Mouse (Mus musculus) urinary bladder, postnatal 4 days (tissue): ENCODE results near the gene Onecut3.

Experiments used
- DNase-seq, 2 experiments: peaks; one replicate each; pipeline ENCODE4 v3.0.0; 2021 to 2022; ENCODE audit warnings: low spot score in 2 of 2

The Onecut3 gene

DNA sequence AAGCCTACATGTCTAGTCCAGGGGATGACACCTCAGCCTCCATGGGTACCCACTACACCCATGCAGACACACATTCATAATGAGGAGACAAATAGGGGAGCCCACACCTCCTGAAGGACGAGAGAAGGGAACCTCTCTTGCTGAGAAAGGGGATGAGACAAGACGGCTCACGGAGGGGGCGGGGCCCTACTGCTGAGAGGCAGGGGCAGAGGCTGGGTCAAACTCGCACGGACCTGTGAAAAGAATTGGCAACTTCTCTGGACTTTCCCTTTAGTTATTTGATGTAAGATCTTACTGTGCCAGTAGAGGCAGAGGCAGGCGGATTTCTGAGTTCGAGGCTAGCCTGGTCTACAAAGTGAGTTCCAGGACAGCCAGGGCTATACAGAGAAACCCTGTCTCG, 57.7 kb downstream of the Onecut3 start:
- DNase-seq, result no peak

DNA sequence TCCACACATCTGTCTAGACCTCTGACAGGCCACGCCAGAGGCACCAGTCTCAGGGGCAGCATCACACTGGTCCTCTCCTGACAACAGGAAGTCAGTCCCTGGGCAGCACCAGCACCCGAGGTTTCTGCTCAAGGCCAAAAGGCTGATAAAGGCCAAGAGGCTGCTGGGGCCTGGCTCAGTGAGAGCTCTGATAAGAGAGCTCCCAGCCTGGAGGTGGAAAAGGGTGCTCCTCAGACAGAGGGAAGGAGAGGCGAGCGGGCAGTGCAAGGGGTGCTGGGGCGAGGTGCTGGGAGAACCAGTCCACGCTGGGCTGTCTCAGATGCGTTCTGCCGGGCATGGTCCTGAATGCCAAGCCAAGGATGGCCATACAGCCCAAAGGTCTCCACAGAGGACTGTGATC, 58.9 kb downstream of the Onecut3 start:
- no peak for DNase-seq

- no peak for DNase-seq
Measured at GRCm38 (mm10) chr10:80553997-80554396, 59.4 kb downstream of the Onecut3 start.

DNA sequence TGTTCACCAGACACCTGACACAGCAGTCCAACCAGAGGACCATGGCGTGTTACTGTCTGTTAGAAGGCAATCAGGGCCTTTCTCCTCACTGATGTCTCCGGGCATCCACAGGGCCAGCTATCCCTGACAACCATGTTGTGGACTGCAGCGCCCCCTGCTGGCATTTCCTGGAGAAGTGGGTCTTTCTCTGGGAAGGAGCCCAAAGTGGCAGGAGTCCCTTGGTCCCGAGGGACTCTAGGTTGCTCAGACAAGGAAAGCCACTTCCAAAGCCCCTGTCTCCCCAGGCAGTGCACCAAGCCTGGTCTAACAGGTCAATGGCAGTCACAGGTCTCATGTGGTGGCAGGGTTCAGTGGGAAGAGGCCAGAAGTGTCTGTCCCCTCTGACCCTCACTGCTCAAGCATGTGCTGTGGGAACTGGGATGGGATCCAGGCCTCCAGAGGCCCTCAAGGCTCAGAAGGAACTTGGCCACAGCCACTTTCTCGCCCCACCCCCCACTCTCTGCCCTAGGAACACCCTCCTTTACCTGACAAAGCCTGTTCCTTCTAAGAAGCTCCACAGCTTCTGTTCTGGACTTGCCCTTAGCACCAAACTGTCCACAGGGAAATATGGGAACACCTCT, 62.8 kb downstream of the Onecut3 start:
- DNase-seq, result peak; percentile 59 to 84

DNA sequence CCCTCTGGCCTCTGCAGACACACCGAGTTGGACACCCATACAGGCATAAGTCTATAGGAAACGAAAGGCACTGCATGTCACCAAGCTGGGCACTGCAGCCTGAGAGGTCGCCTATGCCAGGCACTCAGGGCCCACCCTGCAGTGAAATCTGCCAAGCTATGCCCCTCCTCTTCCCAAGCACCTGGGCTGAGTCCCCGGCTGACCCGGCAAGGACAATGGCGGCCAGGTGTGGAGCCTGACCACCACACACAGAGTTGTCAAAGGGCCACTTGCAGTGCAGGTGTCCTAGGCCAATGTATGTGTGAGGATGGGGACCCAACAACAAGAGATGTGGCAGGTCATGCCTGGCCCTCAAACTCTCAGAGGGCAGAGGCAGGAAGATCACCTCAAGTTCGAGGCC, 64.8 kb downstream of the Onecut3 start:
- DNase-seq, result no peak

DNA sequence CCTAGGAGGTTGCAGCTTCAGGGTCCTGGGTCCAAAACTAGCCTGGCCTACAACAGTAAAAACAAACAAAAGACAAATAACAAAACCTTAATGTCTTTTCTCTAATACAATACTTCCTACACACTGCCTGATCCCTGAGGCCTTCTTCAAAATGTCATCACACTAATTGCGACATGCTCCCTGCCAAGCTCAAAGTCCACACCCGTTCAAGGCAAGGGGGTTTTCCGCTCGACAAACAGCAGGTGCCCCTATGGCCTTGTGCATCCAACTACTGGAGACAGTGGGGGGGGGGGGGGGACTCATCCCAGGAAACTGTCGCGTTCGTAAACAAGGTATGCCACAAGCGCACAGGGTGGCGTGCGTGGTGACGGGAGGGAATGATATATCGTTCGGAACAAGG, 66.0 kb downstream of the Onecut3 start:
- no peak for DNase-seq

- DNase-seq, result peak; percentile 89 to 92
Measured at GRCm38 (mm10) chr10:80561116-80561944, 66.7 kb downstream of the Onecut3 start, which contains the start of gene Rexo1. Gene Rexo1, minus strand, starts transcription at chr10:80561560.

DNA sequence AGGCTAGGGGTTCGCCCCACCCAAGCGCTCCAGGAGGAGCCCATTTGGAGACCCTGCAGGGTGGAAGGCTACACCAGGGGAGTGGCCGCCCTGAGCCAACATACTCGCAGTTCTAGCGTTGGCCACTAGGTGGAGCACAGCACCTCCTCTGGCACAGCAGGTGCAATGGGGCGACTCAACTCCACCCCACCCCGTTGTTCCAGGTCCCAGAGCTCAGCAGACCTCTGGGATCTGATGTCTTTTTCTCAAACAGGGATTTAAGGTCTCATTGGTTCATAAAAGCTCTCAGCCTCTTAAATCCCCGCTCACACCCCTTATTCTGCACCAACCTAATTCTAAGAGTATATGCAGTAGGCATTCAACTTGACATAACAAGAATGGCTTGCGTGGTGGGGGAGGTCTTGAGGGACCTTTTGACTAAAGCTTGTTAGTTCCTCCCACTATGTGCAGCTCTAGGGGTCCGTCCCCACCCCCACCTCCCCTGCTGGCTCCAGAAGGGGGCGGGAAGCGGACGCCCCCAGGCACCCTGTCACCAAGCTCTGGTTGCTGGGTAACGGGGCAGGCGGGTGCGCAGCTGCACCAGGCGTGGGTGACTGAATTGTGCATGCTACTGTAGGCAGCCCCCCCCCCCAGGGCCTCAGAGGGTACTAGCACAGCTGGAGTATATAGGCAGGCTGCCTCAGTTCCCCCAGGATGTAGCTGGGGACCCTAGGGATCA, 71.9 kb downstream of the Onecut3 start:
- peak; percentile 71 to 91 for DNase-seq
